Mouse (Mus musculus) urinary bladder, postnatal 36 days (tissue): ENCODE results near the gene Atf6b.

ENCODE experiments used
- DNase-seq, 2 experiments: peaks; one replicate each; pipeline ENCODE4 v3.0.0; 2022; ENCODE audit warnings: low spot score in 2 of 2, mixed read lengths in 1 of 2

The Atf6b gene

DNA sequence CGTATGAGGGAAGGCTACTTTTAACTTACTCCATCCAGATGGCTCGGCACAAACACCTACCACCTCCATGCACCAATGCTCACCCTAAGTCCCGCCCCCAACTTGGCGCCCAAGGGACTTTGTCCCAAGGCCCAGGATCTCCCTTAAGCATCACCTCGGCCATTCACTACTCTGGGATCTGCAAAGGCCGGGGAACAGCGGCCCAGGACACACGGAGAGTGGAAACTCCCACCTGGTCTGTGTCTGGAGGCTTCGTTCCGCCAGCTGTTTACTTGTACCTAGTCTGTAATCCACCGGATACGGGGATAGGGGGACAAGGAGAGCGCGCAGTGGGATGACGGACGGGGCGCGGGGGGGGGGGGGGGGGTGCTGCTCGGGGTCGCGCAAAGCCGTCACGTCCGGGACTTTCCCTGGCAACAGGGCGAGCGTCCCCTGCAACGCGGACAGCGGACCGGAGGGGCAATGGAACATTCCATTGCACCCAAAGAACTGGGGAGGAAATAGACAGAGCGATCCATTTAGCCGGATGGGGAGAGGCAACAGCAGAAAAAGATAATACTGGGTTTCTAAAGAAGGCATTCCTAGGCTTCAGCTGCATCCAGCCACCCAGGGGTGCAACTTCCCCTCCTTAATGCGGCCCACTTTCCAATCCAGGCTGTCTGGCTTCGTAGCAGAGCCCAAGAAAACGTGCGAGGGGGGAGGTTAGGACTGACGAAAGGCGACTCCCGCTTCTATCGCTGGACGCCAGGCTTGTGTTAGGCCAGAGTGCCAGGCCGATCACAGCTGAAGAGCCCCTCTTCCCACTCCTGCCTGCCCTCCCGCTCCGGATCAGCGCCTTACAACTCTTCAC lies 19.6 kb upstream of the Atf6b start:
- DNase-seq = peak; percentile 70 to 87

GRCm38 (mm10) chr17:34627943-34628643 lies 18.9 kb upstream of the Atf6b start, which contains the start of gene Ppt2:
Gene Ppt2 (minus strand): TSS chr17:34628510.
- DNase-seq = peak in 1 of 2 experiments; percentile 58

- no peak for DNase-seq
Observed at GRCm38 (mm10) chr17:34628644-34628967, 18.3 kb upstream of the Atf6b start.

- DNase-seq = no peak
Observed at GRCm38 (mm10) chr17:34629221-34629751, 17.7 kb upstream of the Atf6b start, which contains the start of gene Prrt1. Gene Prrt1 (plus strand): TSS chr17:34629533.

- no peak for DNase-seq
Observed at GRCm38 (mm10) chr17:34629796-34630603, 16.9 kb upstream of the Atf6b start.

DNA sequence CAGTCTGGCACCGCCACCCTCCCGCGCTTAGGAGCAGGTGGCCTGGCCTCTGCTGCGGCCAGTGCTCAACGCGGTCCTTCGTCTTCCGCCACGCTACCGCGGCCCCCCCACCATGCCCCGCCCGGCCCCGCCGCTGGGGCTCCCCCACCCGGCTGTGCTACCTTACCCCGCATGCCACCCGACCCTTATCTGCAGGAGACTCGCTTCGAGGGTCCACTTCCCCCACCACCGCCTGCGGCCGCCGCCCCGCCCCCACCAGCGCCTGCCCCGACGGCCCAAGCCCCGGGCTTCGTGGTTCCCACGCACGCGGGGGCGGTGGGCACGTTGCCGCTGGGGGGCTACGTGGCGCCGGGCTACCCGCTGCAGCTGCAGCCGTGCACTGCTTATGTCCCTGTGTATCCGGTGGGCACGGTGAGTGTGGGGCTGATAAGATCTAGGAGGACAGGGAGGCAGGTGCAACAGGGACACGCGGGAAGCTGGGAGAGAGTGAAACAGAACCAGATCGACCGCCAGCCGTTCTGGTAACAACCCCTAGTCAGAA lies 16.1 kb upstream of the Atf6b start:
- DNase-seq = no peak

DNA sequence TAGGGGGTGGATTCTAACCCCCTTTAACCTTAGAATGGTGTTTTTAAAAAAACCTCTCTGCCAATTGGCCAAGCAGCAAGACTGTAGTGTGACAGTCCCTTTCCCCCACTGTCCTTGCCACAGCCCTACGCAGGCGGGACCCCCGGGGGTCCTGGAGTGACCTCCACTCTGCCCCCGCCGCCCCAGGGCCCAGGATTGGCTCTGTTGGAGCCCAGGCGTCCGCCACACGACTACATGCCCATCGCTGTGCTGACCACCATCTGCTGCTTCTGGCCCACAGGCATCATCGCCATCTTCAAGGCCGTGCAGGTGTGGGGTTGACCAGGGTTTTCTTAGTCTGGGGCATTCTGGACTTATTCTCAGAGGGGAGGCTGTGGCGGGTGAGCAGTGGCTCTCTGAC lies 15.3 kb upstream of the Atf6b start:
- DNase-seq = no peak

DNA sequence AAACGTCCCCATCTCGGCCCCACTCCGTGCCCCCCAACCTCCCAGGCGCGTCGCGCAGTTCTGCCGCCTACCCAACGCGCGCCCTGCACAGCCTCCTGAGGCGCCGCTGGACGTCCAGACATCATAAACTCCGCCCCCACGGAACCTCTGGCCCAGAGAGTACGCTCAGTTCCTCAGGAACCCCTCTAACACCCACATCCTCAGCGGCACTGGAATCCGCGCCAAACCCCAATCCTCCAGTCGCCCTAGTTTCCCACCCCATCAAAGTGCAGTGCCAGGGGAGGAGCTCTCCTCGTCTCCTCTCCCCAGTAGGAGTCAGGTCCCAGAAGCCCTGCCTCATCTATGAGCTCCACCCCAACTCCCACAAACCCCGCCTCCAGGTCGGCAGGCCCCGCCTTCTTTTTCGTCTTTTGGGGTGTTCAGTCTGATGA lies 14.7 kb upstream of the Atf6b start:
- peak; percentile 79 to 87 for DNase-seq

DNA sequence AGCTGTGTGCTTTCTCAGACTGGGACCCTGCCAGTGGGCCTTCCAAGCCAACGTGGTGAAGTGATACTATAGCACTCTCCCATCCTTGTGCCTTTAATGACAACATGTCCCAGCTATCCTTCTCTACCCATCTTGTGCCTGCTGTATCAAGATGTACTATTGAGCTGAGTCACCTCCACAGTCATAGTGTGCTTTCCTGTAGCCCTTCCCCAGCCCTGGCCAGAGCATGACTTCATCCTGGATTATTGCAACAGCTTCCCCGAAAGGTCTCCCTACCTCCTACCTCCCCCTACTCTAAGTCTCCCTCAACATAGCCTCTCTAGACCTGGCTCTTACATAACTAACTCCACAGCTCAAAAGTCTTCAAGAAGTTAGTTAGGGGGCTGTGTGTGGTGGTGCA lies 11.3 kb upstream of the Atf6b start:
- no peak for DNase-seq

DNA sequence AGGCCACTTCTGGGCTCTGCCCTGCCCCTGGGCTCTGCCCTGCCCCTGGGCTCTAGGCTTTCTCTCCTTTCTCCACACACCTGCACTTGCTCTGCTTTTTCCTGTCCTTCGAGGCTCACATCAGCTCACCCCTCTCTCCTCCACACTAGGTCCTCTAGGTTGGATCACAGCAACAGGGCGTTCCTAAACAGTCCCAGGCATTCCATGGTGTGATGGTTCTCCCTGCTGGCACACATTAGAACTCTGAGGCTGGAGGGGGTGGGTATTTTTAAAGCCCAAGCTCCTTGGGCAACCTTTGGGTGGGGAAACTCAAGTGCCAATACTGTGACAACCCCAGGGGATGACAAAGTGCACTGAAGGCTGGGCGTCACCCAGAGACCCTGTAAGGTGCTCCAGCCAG lies 9.5 kb upstream of the Atf6b start:
- DNase-seq = no peak

DNA sequence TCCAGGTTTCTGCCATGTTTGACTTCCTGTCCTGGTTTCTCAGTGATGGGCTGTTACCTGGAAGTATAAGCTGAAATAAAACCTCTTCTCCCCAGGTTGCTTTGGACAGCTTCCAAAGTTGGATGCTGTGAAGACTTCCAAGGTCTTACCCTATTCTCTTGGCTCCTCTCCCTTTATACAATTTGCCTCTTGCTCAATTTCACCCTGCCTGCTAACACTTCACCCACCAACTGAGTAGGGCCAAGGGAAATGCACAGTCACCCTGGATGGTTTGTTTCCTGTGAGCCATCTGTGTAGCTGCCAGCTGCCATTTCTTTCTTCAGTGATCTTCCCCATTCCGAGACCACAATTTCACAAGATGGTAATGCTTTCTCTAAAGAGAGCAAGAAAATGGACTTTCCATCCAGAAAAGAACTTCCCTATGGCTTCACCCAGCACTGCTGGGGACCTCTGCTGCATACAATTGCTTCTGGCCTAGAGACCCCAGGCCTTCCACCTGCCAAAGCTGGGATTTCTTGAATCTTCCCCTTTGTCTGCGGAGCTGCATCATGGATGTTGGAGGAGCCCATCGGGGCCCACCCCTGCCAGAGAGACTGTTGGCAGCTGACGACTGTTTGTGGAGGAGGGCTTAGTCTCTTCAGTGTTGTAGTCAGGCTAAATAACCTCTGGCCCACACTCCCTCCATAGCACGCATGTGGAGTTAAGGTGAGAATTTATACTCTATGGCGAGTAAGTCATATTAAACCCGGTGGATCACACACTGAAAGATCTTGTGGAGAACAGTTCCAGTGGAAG lies 7.3 kb upstream of the Atf6b start:
- DNase-seq = no peak

- DNase-seq = peak in 1 of 2 experiments; percentile 52
Observed at GRCm38 (mm10) chr17:34640778-34641601, 6.0 kb upstream of the Atf6b start.

DNA sequence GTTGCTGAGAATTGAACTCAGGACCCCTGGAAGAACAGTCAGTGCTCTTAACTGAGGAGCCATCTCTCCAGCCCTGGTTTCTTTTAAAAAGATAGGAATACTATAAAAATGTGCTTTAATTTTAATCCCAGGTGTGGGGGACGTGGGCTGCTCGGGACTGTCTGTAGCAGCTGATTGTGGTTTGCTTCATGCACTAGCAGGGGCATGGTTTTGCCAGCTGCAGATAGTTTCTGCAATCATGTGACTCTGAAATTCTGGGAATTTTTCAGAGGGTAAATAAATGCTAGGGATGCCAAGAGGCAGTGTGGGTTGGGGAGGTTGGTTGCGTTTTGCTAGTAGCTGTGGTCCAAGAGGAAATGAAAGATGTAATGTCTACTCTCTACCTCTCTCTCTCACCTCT lies 5.0 kb upstream of the Atf6b start:
- no peak for DNase-seq

GRCm38 (mm10) chr17:34643379-34643778 lies 3.6 kb upstream of the Atf6b start:
- DNase-seq = no peak

DNA sequence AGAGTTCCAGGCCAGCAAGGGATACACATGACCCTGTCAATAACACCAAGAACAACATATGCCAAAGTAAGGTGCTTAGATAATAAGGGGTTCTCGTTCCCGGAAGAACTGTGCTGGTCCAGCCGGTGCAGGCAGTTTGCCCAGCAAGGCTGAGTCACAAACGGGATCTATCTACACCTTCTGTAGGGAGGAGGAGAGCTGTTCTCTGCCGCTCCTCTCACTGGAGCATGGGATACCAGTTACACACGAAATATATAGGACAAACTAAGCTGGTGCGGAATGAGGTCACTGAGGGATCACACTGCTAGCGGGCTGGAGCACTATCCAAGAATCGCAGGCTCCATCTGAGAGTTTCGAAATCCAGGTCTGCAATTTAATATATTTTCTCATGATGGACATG lies 3.0 kb upstream of the Atf6b start:
- DNase-seq = peak in 1 of 2 experiments; percentile 52

DNA sequence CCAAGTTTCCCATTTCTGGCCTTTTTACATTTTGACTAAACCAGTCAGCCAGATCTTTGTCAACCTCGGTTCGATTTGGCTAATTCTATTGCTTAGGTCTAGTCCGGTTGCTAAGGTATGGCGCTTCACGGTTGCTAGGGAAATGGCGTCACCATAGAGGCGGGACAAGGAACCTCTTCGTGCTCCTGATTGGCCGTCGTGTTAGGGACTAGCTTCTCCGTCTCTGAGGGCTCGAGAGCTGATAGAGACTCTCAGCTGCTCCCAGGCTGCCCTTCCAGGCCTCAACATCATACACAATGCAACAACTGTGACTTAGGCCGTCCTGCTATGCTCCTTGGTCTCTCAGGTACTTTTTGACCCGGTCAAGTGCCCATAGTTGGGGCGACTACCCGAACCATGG lies 2.3 kb upstream of the Atf6b start, which contains the start of gene Fkbpl:
Gene Fkbpl, plus strand, starts transcription at position 157 of the 400 bp plus-strand sequence.
- DNase-seq = peak; percentile 95 to 96

- no peak for DNase-seq
Observed at GRCm38 (mm10) chr17:34645256-34645829, 1.6 kb upstream of the Atf6b start.

DNA sequence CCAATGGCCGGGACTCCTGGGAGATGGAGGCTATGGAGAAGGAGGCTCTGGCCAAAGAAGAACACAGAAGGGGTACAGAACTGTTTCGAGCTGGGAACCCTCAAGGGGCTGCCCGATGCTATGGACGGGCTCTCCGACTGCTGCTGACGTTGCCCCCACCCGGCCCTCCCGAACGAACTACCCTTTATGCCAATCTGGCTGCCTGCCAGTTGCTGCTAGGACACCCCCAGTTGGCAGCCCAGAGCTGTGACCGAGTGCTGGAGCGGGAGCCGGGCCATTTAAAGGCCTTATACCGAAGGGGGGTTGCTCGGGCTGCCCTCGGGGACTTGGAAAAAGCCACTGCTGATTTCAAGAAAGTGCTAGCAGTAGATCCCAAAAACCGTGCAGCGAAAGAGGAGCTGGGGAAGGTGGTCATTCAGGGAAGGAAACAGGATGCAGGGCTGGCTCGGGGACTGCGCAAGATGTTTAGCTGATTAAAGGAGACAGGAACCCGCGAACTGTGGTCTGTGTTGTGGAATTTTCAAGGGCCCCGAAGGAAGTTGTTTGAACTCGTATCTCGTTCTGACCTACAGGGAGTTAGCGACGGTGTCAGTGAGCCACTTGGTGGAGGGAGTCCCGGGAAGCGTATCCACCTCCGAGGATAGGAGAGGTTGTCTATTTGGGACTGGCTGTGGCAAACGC lies 975 bp upstream of the Atf6b start:
- DNase-seq = no peak
